Mouse (Mus musculus): ENCODE results near the gene Zc3h12b.
A peak's percentile ranks its signal among the peaks of the same experiment; 100 is the strongest.
"Not testable (repeated sequence)": the region's sequence is repeated elsewhere in the genome, so short reads cannot be mapped to it uniquely, and the experiment has no call there.

Zc3h12b gene

GRCm38 (mm10) chrX:95711227-95712111 lies at the start of gene Zc3h12b:
Gene Zc3h12b, plus strand, starts transcription at chrX:95711678.
- no peak for DNase-seq (ENCODE audit: low read depth, low spot score)

GRCm38 (mm10) chrX:95682206-95682605 lies 29.3 kb upstream of the Zc3h12b start:
- no peak for DNase-seq (ENCODE audit: low read depth, low spot score)

DNA sequence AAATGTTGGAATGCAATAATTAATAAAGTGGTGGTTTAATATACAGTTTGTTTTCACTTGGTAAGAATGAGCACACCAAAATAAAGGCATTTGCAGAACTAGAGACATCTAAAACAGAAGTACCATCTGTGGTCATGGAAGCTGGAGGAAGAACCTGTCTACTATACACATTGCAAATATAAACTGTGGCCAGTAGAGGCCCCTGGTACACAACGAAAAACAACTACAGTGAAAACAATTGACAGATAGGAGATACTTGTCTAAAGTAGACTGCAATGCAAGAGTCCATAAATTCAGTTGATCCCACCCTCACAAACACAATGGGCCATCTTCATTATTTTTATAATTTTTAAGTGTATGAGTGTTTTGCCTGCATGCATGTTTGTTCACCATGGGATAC lies 24.4 kb upstream of the Zc3h12b start:
- DNase-seq (ENCODE audit: low read depth, low spot score): no peak

- DNase-seq (ENCODE audit: low read depth, low spot score): no peak
Observed at GRCm38 (mm10) chrX:95738253-95738652, 26.8 kb downstream of the Zc3h12b start.

- DNase-seq (ENCODE audit: low read depth, low spot score): no peak
Observed at GRCm38 (mm10) chrX:95795881-95796280, 84.4 kb downstream of the Zc3h12b start.

DNA sequence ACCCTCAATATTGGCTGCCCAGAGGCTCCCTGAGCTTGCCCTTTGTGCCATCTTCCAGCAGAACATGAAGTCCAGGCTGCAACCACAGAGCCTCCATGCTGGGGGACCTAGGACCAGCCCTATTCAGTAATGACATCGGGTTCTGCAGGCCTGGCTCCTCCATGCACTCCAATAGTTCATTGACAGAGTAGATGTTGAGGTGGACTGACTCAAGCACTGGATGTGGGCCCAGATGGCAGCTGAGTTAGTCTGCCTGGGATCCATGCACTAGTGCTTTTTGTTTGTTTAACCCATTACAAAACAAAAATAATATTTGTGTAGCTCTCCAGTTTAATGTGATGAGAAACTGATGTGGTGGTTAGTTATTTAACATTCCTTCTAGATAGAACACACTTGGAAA lies 90.3 kb downstream of the Zc3h12b start:
- no peak for DNase-seq (ENCODE audit: low read depth, low spot score)

DNA sequence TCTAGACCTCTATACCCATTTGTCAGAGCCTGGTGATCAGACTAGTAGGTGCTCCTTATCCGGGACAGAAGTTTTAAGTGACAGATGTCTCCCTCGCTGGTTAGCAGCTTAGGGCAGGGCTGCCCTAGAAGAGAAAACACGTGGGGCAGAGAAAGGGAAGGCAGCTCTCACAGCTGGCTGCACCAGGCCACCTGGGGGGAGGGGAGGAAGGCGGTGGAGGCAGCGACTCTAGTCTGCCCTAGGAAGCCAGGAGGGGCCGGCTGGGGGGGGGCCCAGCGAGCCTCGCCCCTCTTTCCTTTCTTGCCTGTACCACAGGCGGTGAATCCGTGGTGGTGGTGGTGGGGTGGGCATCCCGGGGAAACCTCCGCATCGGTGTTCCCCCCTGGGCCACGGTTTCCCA lies 141.3 kb downstream of the Zc3h12b start:
- DNase-seq (ENCODE audit: low read depth, low spot score): no peak

GRCm38 (mm10) chrX:95881111-95881510 lies 169.6 kb downstream of the Zc3h12b start:
- no peak for DNase-seq (ENCODE audit: low read depth, low spot score)

GRCm38 (mm10) chrX:95902716-95903115 lies 191.2 kb downstream of the Zc3h12b start:
- no peak for DNase-seq (ENCODE audit: low read depth, low spot score)

GRCm38 (mm10) chrX:95935481-95935880 lies 224.0 kb downstream of the Zc3h12b start:
- DNase-seq (ENCODE audit: low read depth, low spot score): no peak

GRCm38 (mm10) chrX:95945496-95945895 lies 234.0 kb downstream of the Zc3h12b start:
- DNase-seq (ENCODE audit: low read depth, low spot score): no peak

DNA sequence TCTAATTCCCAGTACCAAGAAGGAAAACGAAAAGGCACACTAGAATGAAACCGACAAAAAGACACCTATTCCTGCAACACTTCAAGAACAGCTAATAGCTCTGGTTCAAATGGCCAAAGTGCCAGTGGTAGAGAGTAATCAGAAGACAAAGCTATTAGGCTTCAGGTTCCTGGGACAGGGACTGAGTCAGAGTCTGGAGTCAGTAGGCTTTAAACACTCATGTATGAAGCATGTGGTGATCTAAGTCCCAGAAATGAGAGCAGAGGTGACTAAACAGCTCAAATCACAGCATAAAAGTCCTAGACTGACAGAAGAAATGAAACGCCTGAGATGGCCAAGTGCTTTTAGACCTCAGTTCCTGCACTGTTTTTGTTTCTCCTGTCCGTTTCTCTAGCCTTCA lies 236.7 kb downstream of the Zc3h12b start:
- no peak for DNase-seq (ENCODE audit: low read depth, low spot score)

- no peak for DNase-seq (ENCODE audit: low read depth, low spot score)
Observed at GRCm38 (mm10) chrX:95950776-95951175, 239.3 kb downstream of the Zc3h12b start.

DNA sequence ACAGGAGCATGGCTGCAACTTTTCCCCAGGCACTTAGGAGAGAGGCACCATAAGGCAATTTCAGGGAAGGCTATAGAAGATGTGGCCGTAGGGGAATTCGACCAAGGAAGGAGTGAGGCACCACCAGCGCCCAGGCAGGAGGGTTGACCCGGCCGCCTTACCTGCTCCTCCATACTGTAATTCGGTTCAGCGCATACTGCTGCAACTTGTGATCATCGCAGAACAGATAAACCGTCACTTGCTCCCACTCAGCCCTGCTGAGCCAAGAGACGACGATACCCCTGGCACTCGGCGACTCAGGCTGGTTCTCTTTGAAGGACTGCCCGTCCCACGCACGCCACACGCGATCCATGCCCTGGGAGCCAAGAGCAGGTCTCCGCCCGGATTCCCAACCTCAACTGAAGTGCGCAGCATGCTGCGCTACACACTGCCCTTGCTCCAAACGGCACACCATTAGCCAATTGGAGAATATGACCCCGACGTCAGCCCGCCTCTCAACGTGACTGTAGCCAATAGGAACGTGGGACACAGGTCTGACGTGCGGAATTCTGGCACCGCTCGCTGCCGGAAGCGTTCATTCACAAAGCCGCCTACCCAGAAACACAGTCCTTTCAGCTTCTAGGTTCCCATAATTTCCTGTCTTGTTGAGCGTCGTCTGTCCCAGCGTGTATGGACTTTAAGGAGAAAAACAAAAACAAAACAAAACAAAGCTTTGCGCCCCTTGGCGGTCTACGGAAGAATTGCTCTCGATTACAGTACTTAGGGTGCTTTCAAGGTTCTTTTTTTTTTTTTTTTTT lies 245.2 kb downstream of the Zc3h12b start, which contains the start of gene Las1l:
Gene Las1l (minus strand): TSS at position 466 of the 797 bp plus-strand sequence.
- DNase-seq (ENCODE audit: low read depth, low spot score): peak; percentile 82

- not testable (repeated sequence) for DNase-seq (ENCODE audit: low read depth, low spot score)
Observed at GRCm38 (mm10) chrX:95957461-95957860, 246.0 kb downstream of the Zc3h12b start.

DNA sequence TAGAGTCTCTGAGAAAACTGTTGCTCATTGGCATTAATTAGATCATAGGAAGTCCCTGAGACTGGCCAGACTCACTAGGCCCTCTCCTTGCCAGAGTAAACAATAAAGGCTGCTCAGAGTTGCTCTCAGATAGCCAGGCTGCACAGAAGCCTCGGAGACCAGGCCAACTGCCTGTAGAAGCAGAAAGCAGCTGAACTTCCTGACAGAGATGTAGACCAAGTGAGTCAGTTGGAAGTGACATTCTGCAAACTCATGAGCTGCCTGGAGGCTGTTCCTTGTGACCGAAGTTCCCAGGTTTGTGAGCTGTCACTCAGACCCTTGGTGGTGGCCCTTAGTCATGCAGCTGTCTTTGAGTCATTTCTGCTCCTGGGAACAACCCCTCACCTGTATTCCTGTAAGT lies 251.9 kb downstream of the Zc3h12b start:
- DNase-seq (ENCODE audit: low read depth, low spot score): no peak

DNA sequence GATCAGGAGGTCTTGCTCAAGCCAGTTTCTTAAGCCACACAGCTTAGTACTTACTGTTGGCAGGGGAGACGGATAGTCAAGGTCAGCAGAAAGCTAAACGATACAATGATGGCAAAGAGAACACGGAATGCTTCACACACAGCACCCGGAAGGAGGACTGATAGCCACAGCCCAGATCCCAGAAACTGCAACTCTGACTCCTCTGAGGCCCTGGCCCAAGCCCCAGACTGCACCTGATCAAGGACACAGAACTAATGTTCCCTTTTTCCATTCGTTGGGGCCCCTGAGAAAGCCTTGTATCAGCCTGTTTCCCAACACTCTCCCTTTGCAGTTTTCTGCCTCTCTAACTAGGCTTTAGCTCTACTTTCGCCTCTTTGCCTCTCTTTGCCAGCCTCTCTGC lies 253.6 kb downstream of the Zc3h12b start:
- DNase-seq (ENCODE audit: low read depth, low spot score): no peak

GRCm38 (mm10) chrX:95967847-95968593 lies 256.5 kb downstream of the Zc3h12b start:
- DNase-seq (ENCODE audit: low read depth, low spot score): no peak

DNA sequence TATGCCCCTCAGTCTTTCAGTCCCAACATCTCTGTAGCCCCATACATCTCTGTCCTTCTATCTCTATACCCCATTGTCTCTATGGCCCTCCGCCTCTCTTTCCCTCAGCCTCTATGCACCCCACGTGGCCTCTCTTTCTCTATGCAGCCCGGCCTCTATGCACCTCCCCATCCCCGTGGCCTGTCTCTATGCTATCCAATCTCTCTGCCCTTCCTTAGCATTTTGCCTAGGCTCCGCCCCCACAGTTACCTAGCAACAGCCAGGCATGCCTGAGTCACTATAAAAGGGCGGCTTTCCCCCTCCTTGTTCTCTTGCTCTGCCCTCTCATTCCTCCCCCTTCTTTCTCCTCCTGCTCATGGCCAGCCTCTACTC lies 257.1 kb downstream of the Zc3h12b start:
- DNase-seq (ENCODE audit: low read depth, low spot score): peak; percentile 62

DNA sequence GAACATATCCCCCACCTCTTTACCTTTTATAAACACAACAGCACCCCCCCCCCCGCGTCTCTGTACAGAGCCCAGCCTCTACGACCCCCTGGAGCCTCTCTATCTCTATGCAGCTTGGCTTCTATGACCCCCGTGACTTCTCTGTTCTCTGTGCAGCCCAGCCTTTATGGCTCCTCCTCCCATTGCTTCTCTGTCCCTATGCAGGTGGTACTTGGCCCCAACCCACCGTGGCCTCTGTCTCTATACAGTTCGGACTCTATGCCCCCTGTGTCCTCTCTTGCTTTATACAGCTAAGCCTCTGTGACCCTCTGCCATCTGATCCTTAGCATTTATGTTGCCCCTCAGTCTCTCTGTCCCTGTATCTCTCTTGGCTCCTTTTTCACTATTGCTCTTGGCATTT lies 257.6 kb downstream of the Zc3h12b start:
- no peak for DNase-seq (ENCODE audit: low read depth, low spot score)

- no peak for DNase-seq (ENCODE audit: low read depth, low spot score)
Observed at GRCm38 (mm10) chrX:95969936-95970335, 258.5 kb downstream of the Zc3h12b start.

Measured in c-Kit-negative CD71-positive TER-119-positive erythroid progenitor cells, embryonic 14.5 days (primary cell).